Comparison of ENCODE assay signal across 11 mouse cellular contexts in genomic region chr8:108799250-108799649, GRCm38 (mm10).
"Had no signal": no experiment of that assay in that cellular context is flagged by ENCODE, and none has a peak within 500 bp of the region (broad histone marks: within the 10 kb centered on the region; RNA-seq: fewer than 3 reads in every experiment).

No protein-coding gene starts in this region.

- DNase-seq: kidney, adult 9 months; kidney, postnatal 36 days; lung, adult 18-20 months; lung, postnatal 36 days; right cerebral cortex, adult 18-20 months; right cerebral cortex, postnatal 25 days; thymus, postnatal 36 days had no signal

- H3K27ac ChIP-seq: kidney, postnatal 0 days; limb, embryonic 12.5 days had no signal

- H3K27me3 ChIP-seq: limb, embryonic 12.5 days had no signal

- H3K9ac ChIP-seq: limb, embryonic 12.5 days had no signal

- H3K4me2 ChIP-seq: limb, embryonic 12.5 days had no signal

- ATAC-seq: hindbrain, embryonic 16.5 days; inflammation-experienced regulatory T-cells, adult 6 months had no signal

- H3K4me3 ChIP-seq: limb, embryonic 12.5 days had no signal
